Mouse (Mus musculus) CD4-positive naive resting alpha-beta T cell, adult 57 days (primary cell): Measurements from ENCODE around the gene Olfr616. TPM values are rescaled to one million over a fixed set of nuclear protein-coding genes. Genes with fewer than 3 reads are reported as not detected.

Experiments
- total RNA-seq: library from RNA; stranded (reverse); gene quantifications from one replicate; pipeline ENCODE4 v1.2.4, GENCODE M21; 2023

Olfr616 gene
- total RNA-seq: not detected

DNA sequence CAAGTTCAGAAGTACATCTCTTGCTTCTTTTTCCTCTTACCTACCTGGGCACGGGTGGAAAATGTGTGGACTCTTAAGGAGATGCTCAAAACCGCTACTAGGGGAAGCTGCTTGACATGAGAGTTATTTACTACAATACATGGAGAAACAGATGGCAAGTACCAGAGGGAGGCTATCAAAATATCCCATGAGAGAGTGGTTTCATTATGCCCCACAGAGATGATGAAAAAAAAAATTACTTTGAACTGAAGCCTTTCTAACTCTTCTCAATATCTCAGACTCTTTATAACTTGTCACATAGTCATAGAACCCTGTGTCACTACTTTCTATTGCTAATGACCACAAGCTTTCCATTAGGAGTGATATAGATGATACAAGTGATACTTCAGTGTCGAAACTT, at the start of gene Olfr616:
Olfr616 (minus strand) TSS at position 101 of the 400 bp plus-strand sequence.

DNA sequence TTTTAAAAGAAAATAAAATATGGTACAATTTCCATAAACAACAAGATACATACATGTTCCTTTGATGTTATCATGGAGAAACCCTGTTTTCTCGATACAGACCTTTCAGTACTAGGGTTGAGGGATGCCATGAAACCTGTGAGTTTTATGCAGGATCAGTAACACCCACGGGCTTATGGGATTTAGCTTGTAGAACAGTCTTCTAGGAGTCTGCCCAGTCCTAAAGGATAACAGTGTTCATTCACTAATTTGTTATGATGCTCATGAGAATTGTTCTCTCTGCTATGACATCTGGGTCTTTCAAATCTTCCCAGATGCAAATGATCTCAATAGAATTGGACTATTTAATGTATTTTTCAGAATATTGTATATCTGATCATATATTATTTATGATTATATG, 43.5 kb upstream of the Olfr616 start, which contains the start of gene Olfr620:
Olfr620 (minus strand) TSS at position 101 of the 400 bp plus-strand sequence.

DNA sequence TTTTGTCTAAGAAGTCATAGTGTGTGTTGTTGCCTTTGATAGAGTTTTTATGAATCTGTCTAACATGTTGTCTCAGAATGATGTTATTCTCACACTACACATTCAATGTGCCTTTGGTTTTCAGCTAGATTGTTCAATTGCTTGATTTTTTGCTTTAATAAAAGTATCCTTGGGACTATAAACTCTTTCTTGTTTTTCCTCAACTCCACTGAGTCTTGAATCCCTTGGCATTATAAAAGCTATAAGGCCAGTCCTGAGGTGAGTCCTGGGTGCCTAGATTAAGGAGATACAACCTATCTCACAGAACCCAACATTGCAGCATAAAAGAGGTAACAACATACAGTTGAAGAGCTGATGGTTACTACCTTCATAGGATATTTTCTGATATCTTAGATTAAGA, 31.3 kb upstream of the Olfr616 start, which contains the start of gene Olfr619:
Olfr619 (plus strand) TSS at position 301 of the 400 bp plus-strand sequence.

DNA sequence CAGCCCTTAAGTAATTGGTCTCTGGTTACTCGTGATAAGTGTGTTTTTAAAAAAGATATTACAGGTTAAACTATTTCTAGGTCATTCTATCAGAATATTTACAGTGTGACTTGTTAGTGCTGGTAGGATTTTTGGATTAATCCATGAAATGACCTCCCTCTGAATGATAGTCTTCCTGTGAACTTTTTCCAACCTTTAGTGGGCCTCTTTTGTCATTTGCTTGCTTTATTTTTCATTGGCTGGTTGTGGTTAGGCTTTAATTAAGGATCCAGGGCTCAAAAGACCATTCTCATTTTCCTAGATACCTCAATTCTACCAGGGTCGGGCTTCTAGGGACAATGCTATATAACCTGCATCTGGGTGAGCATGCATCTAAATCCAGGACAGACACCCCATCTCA, 20.9 kb upstream of the Olfr616 start, which contains the start of gene Olfr618:
Olfr618 (plus strand) TSS at position 301 of the 400 bp plus-strand sequence.

DNA sequence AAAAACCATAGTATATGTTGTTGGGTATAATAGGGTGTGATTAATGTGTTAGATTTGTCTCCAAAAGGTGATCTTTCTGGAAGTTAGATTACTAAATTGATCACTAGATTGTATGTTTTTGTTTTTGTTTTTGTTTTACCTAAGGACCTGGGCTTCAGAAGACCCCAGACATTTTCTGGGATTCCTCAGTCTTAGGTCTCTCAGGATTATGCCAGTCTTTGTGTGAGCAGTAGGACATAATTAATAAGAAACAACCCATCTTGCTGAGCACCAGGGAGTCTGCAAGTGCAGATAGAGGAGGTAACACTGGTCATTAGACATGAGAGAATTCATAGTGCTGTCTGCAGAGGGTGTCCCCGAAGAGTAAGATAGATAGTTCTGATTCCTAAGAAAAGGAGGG, 3.8 kb upstream of the Olfr616 start, which contains the start of gene Olfr617:
Olfr617 (plus strand) TSS at position 301 of the 400 bp plus-strand sequence.

DNA sequence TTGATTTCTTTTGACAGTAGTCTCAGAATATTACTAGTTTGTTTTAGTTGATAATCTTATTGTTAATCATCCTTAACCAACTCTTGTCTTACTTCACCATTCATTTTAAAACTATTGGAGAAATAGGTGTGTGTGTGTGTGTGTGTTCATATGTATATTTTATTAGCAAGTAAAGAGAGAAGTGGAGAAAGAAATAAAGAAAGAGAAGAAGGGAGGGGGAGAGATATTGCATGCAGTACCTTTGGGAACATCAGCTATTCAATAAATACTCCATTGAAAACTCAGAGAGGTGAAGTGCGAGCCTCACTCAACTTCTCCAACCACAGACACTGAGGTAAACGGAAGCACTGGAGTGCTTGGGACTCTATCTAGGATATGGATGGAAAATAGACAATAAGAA, 13.2 kb downstream of the Olfr616 start, which contains the start of gene Olfr615:
Olfr615 (plus strand) TSS at position 301 of the 400 bp plus-strand sequence.

DNA sequence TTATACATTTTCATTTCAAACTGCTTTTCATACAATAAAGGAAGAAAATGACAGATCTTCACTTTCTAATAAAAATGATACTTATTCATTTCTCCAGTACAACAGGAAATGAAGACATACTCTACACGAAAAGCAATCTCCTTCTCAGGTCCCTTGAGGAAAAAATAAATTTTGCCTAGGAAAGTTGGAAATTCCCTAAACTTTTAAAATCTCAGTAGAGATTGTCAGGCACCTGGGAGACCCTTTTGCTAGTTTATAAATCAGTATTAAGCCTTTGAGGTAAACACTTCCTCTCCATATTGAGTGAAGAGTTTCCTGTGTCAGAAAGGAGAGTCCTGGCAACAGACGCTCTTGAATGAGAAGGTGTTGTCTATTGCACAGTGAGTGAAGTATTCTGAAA, 21.2 kb downstream of the Olfr616 start, which contains the start of gene Olfr613:
Olfr613 (plus strand) TSS at position 301 of the 400 bp plus-strand sequence.

DNA sequence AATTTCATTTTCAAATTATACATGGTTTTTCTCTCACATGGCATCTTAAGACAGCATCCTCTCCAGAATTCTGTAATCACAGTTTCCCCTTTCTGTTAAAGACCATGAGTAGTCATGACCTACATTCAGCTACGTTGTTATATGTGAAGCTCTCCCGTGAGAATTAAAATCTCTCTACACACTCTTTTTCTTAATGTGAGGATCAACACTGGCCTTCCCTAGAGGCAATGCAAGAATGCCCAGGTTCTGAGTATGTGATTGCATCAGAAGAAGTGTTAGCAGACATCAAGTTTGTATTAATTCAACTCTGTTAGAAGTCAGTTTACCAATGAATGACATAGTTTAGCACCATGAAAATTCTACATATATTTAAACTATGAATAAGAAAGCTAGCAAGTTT, 26.3 kb downstream of the Olfr616 start, which contains the start of gene Olfr612:
Olfr612 (minus strand) TSS at position 101 of the 400 bp plus-strand sequence.

DNA sequence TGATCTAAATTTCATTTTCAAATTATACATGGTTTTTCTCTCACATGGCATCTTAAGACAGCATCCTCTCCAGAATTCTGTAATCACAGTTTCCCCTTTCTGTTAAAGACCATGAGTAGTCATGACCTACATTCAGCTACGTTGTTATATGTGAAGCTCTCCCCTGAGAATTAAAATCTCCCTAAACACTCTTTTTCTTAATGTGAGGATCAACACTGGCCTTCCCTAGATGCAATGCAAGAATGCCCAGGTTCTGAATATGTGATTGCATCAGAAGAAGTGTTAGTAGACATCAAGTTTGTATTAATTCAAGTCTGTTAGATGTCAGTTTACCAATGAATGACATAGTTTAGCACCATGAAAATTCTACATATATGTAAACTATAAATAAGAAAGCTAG, 48.2 kb downstream of the Olfr616 start, which contains the start of gene Olfr611:
Olfr611 (minus strand) TSS at position 101 of the 400 bp plus-strand sequence.

Other genes with a start within 250 kb of the Olfr616 start
- gene Olfr598, start 245.6 kb downstream of the Olfr616 start, total RNA-seq: not detected
- not detected for gene Olfr599, start 233.2 kb downstream of the Olfr616 start, total RNA-seq
- not detected for gene Olfr600, start 219.5 kb downstream of the Olfr616 start, total RNA-seq
- gene Olfr601, start 206.5 kb downstream of the Olfr616 start, total RNA-seq: not detected
- not detected for gene Olfr603, start 183.0 kb downstream of the Olfr616 start, total RNA-seq
- not detected for gene Usp17lc, start 154.1 kb downstream of the Olfr616 start, total RNA-seq
- gene Olfr605, start 123.7 kb downstream of the Olfr616 start, total RNA-seq: not detected
- not detected for gene Olfr606, start 120.1 kb downstream of the Olfr616 start, total RNA-seq
- not detected for gene Olfr607, start 105.0 kb downstream of the Olfr616 start, total RNA-seq
- not detected for gene Olfr608, start 99.3 kb downstream of the Olfr616 start, total RNA-seq
- not detected for gene Olfr609, start 71.1 kb downstream of the Olfr616 start, total RNA-seq
- not detected for gene Olfr610, start 57.0 kb downstream of the Olfr616 start, total RNA-seq
- not detected for gene Olfr611, start 48.3 kb downstream of the Olfr616 start, total RNA-seq
- gene Olfr612, start 26.4 kb downstream of the Olfr616 start, total RNA-seq: not detected
- gene Olfr613, start 21.1 kb downstream of the Olfr616 start, total RNA-seq: not detected
- not detected for gene Olfr615, start 13.1 kb downstream of the Olfr616 start, total RNA-seq
- gene Olfr617, start 3.9 kb upstream of the Olfr616 start, total RNA-seq: not detected
- gene Olfr618, start 21.0 kb upstream of the Olfr616 start, total RNA-seq: not detected
- not detected for gene Olfr619, start 31.4 kb upstream of the Olfr616 start, total RNA-seq
- not detected for gene Olfr620, start 43.4 kb upstream of the Olfr616 start, total RNA-seq
- not detected for gene Olfr622, start 73.6 kb upstream of the Olfr616 start, total RNA-seq
- not detected for gene Olfr623, start 94.6 kb upstream of the Olfr616 start, total RNA-seq
- not detected for gene Olfr624, start 102.0 kb upstream of the Olfr616 start, total RNA-seq
- gene Olfr625-ps1, start 113.6 kb upstream of the Olfr616 start, total RNA-seq: not detected
- gene Olfr243, start 145.5 kb upstream of the Olfr616 start, total RNA-seq: not detected
- gene Olfr628, start 161.2 kb upstream of the Olfr616 start, total RNA-seq: not detected
- not detected for gene Olfr629, start 175.8 kb upstream of the Olfr616 start, total RNA-seq
- gene Olfr630, start 188.2 kb upstream of the Olfr616 start, total RNA-seq: not detected
- not detected for gene Olfr69, start 202.5 kb upstream of the Olfr616 start, total RNA-seq
- gene Olfr68, start 210.6 kb upstream of the Olfr616 start, total RNA-seq: not detected
- not detected for gene Olfr67, start 222.7 kb upstream of the Olfr616 start, total RNA-seq
- gene Hbb-bt, start 244.9 kb upstream of the Olfr616 start, total RNA-seq: 115 TPM